Mouse (Mus musculus) C2C12 (cell line): ENCODE data around the gene Tldc2.

ENCODE experiments used
- CEBPB ChIP-seq: IDR thresholded peaks from one replicate; pipeline ENCODE4 v1.6.1; 2011; ENCODE audit warnings: low read depth, mild to moderate bottlenecking, control low read depth, moderate library complexity
- CTCF ChIP-seq: IDR thresholded peaks from one replicate; pipeline ENCODE4 v1.5.1; 2011; ENCODE audit not compliant: control insufficient read depth, insufficient read depth, insufficient read length
- MAX ChIP-seq: IDR thresholded peaks from one replicate; pipeline ENCODE4 v1.6.1; 2011; ENCODE audit warnings: mild to moderate bottlenecking, control low read depth
- USF1 ChIP-seq: IDR thresholded peaks from one replicate; pipeline ENCODE4 v1.6.1; 2011; ENCODE audit warnings: low read depth, mild to moderate bottlenecking, control low read depth, moderate library complexity

GRCm38 (mm10) chr2:157053787-157054186 is 33.1 kb upstream of the Tldc2 start:
- TF ChIP-seq CTCF = no peak
- TF ChIP-seq MAX = no peak
- TF ChIP-seq CEBPB = no peak
- no peak for TF ChIP-seq USF1
